Mouse (Mus musculus): ENCODE results near the gene Topbp1.

Topbp1 gene

GRCm38 (mm10) chr9:103387011-103387653, 82.1 kb downstream of the Topbp1 start:
- no peak for DNase-seq (ENCODE audit: low spot score)

GRCm38 (mm10) chr9:103389261-103389660, 84.2 kb downstream of the Topbp1 start:
- DNase-seq (ENCODE audit: low spot score): no peak

GRCm38 (mm10) chr9:103391796-103392372, 86.9 kb downstream of the Topbp1 start:
- DNase-seq (ENCODE audit: low spot score): no peak

GRCm38 (mm10) chr9:103393256-103393655, 88.2 kb downstream of the Topbp1 start:
- no peak for DNase-seq (ENCODE audit: low spot score)

GRCm38 (mm10) chr9:103398509-103399157, 93.6 kb downstream of the Topbp1 start:
- no peak for DNase-seq (ENCODE audit: low spot score)

Data from lung, postnatal 25 days (tissue).